Mouse (Mus musculus): ENCODE results near the gene Cyb561d2.
A peak's percentile ranks its signal among the peaks of the same experiment; 100 is the strongest.

The Cyb561d2 gene

DNA sequence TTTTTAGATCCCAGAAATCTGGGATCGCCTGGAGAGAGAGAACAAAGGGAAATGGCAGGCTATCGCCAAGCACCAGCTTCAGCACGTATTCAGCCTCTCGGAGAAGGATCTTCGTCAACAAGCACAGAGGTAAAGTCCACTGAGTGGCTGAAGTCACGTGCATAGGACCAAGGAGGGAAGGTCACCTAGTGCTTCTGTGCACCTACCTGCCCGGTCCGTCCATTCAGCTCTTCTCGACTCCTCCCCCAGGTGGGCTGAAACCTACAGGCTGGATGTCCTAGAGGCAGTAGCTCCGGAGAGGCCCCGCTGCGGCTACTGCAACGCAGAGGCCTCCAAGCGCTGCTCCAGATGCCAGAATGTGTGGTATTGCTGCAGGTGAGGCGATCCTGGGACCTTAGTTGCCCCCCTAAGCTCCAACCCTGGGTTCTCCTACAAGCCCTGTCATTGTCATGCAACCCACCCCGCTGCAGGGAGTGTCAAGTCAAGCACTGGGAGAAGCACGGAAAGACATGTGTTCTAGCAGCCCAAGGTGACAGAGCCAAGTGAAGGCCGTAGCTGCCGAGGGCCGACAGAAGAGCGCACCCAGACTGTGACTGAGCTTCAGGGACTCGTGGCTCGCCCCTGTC lies 8.6 kb upstream of the Cyb561d2 start:
- no peak for DNase-seq (ENCODE audit: low read depth)

GRCm38 (mm10) chr9:107549297-107550074 lies 7.5 kb upstream of the Cyb561d2 start:
- no peak for DNase-seq (ENCODE audit: low read depth)

- DNase-seq (ENCODE audit: low read depth): no peak
Measured at GRCm38 (mm10) chr9:107548820-107549219, 6.8 kb upstream of the Cyb561d2 start.

DNA sequence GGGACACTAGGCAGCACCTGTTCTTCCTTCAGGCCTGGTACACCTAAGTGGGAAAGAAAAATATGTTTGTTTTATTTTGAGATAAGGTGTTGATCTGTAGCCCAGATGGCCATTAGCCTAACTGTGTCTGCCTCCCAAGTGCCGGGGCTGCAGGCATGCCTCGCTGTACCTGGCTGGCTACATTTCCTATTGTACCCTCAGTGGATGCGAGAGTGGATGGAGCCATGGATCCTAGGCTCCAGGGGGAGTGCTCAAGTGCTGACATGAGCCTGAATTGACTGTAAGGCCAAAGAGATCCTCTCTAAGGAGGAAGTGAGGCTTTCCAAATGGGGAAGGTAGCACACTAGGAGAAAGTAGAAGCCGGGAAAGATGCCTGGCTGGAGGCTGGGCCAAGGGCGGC lies 6.0 kb upstream of the Cyb561d2 start:
- DNase-seq (ENCODE audit: low read depth): no peak

- peak; percentile 92 for DNase-seq (ENCODE audit: low read depth)
Measured at GRCm38 (mm10) chr9:107547026-107547425, 5.0 kb upstream of the Cyb561d2 start, which contains the start of gene Zmynd10. Gene Zmynd10 (plus strand): TSS chr9:107547298.

- peak; percentile 87 for DNase-seq (ENCODE audit: low read depth)
Measured at GRCm38 (mm10) chr9:107545602-107546001, 3.6 kb upstream of the Cyb561d2 start.

DNA sequence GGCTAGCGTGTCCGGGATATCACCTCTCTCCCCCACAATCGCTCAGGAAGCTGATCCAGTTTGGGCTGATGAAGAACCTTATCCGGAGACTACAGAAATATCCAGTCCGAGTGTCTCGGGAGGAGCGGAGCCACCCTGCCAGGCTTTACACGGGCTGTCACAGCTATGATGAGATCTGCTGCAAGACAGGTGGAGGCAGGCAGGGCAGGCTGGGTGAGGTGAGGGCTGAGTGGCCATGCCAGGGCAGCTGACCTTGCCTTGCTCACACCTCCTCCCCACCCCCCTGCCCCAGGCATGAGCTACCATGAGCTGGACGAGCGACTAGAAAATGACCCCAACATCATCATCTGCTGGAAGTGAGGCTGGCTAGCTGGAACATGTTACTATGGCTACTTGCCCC lies 3.2 kb upstream of the Cyb561d2 start:
- no peak for DNase-seq (ENCODE audit: low read depth)

- DNase-seq (ENCODE audit: low read depth): no peak
Measured at GRCm38 (mm10) chr9:107544729-107545128, 2.7 kb upstream of the Cyb561d2 start.

DNA sequence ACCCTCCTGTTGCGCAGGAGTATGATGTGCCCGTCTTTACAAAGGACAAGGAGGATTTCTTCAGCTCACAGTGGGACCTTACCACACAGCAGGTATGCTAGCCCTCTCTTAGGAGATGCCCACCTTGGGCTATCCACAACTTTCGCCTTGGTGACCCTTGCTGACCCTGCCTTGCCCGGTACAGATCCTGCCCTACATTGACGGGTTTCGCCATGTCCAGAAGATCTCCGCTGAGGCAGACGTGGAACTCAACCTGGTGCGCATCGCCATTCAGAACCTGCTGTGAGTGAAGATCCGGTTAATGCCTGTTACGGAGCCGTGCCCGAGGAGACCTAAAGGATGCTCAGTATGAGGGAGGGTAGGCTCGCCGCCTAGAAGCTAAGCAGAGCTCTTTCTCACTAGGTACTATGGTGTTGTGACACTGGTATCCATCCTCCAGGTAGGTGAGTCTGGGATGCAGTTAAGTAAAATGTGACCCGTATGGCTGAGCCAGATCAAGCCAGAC lies 2.3 kb upstream of the Cyb561d2 start:
- no peak for DNase-seq (ENCODE audit: low read depth)

DNA sequence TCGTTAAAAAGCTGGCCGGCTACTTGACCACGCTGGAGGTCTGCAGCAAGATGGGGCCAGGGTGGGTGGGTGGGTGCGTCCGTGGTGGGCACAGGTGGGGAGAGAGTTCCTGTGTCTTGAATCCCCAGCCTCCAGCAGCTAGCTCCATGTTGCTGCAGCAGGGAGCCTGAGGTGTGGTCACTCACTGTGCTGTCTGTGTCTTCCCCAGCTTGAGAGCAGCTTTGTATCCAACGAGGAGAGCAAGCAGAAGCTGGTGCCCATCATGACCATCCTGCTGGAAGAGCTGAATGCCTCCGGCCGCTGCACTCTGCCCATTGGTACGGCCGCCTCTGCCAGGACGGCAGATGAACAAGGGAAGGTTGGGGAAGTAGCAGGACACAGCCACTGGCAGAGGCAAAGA lies 1.3 kb upstream of the Cyb561d2 start:
- no peak for DNase-seq (ENCODE audit: low read depth)

DNA sequence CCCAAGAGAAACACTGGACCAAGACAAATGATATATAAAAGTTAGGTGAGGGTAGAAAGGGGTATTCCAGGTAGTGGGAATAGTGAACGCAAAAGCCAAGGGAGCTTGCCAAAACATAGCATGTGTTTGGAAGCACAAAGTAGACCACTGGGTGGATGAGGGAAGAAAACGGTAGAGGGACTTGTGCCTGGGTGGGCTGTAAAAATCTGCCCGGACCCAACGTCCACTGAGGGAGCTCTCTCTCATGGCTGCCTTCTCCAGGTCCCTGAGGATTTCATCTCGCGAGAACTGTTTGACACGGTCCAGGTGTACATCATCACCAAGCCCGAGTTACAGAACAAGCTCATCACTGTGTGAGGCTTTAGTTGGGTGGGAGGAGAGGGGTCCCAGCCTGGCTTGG lies 728 bp upstream of the Cyb561d2 start:
- no peak for DNase-seq (ENCODE audit: low read depth)

DNA sequence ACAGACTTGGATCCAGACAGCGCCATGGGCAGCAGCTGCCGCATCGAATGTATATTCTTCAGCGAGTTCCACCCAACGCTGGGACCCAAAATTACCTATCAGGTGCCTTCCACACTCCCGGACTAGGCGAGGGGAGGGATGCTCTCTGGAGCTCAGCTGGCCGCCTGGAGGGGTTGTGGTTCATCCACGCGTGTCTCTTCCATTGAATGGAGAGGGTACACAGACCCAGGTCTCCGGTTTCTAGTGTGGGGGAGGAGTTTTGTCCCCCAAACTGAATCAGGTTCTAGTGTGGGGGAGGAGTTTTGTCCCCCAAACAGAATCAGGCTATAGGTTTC lies 326 bp upstream of the Cyb561d2 start:
- no peak for DNase-seq (ENCODE audit: low read depth)

DNA sequence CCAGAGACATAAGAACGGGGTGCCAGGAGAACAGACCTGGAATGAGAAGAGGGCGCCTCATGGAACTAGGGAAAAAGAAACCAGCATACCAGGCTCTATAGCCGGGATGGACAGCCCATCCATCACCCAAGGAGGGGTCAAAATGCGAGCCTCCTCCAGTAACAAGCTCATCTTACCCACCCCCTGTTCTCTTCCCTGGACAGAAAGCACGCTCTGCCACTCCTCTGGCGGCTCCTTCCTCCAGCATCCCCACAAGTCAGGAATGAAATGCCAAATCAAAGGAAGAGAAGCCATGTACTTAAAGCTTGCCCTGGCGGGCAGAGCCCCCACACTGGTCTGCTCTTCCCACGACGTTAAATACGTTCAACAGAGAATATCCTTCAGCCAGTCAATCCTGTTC lies 988 bp downstream of the Cyb561d2 start:
- no peak for DNase-seq (ENCODE audit: low read depth)

DNA sequence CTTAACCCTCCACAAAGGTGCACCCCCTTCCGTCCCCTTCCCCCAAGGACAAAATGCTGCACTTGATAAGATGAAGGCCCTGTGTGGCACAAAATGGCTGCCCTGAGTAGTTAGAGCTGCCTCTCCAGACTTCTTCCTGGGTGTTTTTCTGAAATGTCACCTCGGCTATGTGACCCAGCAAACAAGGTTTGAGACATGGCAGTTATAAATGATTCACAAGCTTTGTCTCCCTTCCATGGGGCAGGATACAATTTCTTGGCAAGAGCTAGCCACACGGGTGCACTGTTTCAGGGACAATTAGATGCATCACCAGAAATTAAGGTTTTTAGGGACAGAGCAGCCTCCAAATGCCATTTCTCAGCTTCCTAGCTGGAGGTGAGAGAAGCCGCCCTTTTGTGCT lies 1.6 kb downstream of the Cyb561d2 start:
- DNase-seq (ENCODE audit: low read depth): no peak

GRCm38 (mm10) chr9:107539940-107540339 lies 2.1 kb downstream of the Cyb561d2 start:
- no peak for DNase-seq (ENCODE audit: low read depth)

DNA sequence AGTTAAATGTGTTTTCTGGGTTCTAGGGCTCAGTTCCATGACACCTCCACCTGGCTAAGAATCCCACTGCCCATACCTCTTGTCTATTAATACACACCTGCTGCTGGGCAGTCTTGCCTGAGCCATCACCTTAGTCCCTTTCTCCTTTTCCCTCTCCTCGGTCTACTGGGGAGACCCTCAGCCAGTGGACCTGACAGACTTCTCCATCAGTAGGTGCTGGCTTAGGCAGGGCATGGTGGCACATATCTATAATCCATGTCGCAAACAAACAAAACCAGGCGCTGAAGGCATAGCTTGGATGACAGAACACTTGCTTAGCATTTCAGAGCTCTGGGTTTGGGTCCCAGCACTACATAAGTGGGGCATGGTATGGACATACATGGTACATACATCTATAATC lies 3.3 kb downstream of the Cyb561d2 start:
- DNase-seq (ENCODE audit: low read depth): no peak

GRCm38 (mm10) chr9:107538231-107538630 lies 3.8 kb downstream of the Cyb561d2 start:
- no peak for DNase-seq (ENCODE audit: low read depth)

DNA sequence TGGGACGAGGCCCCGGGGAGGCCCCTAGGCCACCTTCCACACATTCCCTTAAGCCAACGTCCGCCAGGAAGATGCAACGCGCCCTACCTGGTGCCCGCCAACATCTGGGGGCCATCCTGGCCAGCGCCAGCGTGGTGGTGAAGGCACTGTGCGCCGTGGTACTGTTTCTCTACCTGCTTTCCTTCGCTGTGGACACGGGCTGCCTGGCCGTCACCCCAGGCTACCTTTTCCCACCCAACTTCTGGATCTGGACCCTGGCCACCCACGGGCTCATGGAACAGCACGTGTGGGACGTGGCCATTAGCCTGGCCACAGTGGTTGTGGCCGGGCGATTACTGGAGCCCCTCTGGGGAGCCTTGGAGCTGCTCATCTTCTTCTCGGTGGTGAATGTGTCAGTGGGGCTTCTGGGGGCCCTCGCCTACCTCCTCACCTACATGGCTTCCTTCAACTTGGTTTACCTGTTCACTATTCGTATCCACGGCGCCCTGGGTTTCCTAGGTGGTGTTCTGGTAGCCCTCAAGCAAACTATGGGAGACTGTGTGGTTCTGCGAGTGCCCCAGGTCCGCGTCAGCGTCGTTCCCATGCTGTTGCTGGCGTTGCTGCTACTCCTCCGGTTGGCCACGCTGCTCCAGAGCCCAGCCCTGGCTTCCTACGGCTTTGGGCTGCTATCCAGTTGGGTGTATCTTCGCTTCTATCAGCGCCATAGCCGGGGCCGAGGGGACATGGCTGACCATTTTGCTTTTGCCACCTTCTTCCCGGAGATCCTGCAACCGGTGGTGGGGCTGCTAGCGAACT lies 7.4 kb downstream of the Cyb561d2 start:
- peak; percentile 36 for DNase-seq (ENCODE audit: low read depth)

GRCm38 (mm10) chr9:107533791-107534407 lies 8.1 kb downstream of the Cyb561d2 start, which contains the start of gene Tmem115:
Gene Tmem115 (plus strand): TSS chr9:107533945.
- peak; percentile 95 for DNase-seq (ENCODE audit: low read depth)

DNA sequence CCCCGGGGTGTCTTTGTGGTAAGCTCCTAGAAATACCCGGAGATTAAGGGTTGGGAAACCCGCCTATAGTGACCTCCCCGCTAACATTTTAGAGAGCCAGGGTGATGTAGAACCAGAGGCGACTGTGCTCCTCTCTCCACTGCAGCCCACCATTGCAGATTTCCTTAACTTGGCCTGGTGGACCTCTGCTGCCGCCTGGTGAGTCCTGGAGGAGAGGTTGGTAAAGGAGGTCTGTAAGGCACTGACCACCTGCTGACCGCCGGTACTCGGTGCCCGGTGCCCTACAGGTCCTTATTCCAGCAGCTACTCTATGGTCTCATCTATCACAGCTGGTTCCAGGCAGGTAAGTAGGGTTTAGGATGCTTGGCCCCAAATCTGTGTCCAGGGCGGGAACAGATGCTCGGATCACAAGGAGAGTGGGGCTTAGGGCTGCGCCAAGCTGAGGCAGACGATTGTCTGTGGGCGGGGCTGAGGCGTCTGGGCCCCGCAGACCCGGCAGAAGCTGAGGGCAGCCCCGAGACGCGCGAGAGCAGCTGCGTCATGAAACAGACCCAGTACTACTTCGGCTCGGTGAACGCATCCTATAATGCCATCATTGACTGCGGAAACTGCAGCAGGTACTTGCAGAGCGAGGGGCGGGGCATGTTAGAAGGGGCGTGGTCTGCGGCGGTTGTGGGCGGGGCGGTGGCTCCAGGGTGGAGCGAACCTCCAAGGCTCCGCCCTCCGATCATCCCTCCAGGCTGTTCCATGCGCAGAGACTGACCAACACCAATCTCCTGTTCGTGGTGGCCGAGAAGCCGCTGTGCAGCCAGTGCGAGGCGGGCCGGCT lies 15.6 kb downstream of the Cyb561d2 start:
- no peak for DNase-seq (ENCODE audit: low read depth)

DNA sequence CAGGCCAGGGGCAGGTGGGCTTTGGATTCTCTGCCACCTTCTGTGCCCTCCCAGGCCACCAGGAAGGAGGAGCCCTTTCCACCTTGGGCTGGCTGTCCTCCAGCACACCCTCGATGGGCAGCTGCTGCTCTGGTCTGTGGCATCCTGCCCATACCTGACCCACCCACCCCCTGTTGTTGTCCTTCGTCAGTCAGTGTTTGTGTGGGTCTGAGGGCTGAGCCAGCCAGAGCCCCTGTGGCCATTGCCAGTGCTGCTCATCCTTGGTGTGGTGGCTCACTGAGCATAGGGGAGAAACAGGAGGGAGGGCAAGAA lies 19.6 kb downstream of the Cyb561d2 start:
- no peak for DNase-seq (ENCODE audit: low read depth)

Data from NIH3T3 (cell line).